Mouse (Mus musculus) embryonic facial prominence, embryonic 11.5 days (tissue): ENCODE data around the gene 3110021N24Rik. TPM values are rescaled to one million over a fixed set of nuclear protein-coding genes. Genes with fewer than 3 reads are reported as not detected.
A peak's percentile ranks its signal among the peaks of the same experiment; 100 is the strongest.

ENCODE experiments used
- ATAC-seq: fragments of 200-750 bp; cut with Nextera tagmentation; replicated peaks from 2 replicates; pipeline ENCODE4 v1.8.0; 2017; ENCODE audit warnings: low read depth; ENCODE audit not compliant: insufficient number of reproducible peaks, low FRiP score, low TSS enrichment
- DNase-seq: peaks from one replicate; pipeline ENCODE4 v3.0.0-alpha.2; 2015; ENCODE audit warnings: low spot score
- H3K27ac ChIP-seq: fragments of 300-500 bp; sonication (generic); replicated peaks from 2 replicates; pipeline ENCODE4 v1.5.1; 2014; ENCODE audit warnings: mild to moderate bottlenecking, low read depth, low read length, control low read depth
- H3K27me3 ChIP-seq: fragments of 300-500 bp; sonication (generic); 2 replicates; pipeline ENCODE4 v1.6.1; 2014; ENCODE audit warnings: mild to moderate bottlenecking, low read length, moderate library complexity, mixed read lengths; ENCODE audit not compliant: control insufficient read depth, insufficient read depth
- H3K36me3 ChIP-seq: fragments of 300-500 bp; sonication (generic); replicated peaks from 2 replicates; pipeline ENCODE4 v1.6.1; 2014; ENCODE audit warnings: low read depth, mild to moderate bottlenecking, low read length, moderate library complexity, mixed read lengths; ENCODE audit not compliant: control insufficient read depth, insufficient read depth
- H3K4me1 ChIP-seq: fragments of 300-500 bp; sonication (generic); 2 replicates; pipeline ENCODE4 v1.6.1; 2014; ENCODE audit warnings: low read length, mixed read lengths; ENCODE audit not compliant: control insufficient read depth, insufficient read depth
- H3K4me2 ChIP-seq: fragments of 300-500 bp; sonication (generic); 2 replicates; pipeline ENCODE4 v1.6.1; 2014; ENCODE audit warnings: low read depth, mild to moderate bottlenecking, control low read depth, low read length, moderate library complexity
- H3K4me3 ChIP-seq: fragments of 300-500 bp; sonication (generic); 2 replicates; pipeline ENCODE4 v1.5.1; 2014; ENCODE audit warnings: low read depth, low read length, control low read depth
- H3K9ac ChIP-seq: fragments of 300-500 bp; sonication (generic); replicated peaks from 2 replicates; pipeline ENCODE4 v1.6.1; 2014; ENCODE audit warnings: mild to moderate bottlenecking, control low read depth, low read length
- H3K9me3 ChIP-seq: fragments of 300-500 bp; sonication (generic); replicated peaks from 2 replicates; pipeline ENCODE4 v1.6.1; 2016; ENCODE audit warnings: mild to moderate bottlenecking, low read length, inconsistent platforms, mixed read lengths; ENCODE audit not compliant: control insufficient read depth
- WGBS: fragments of 180-500 bp; shearing (Covaris S2); extraction: QIAGEN DNeasy Blood & Tissue Kit; methylation state at CpG from one replicate; pipeline ENCODE4 v1.1.7; 2014; 5-methylcytosine and 5-hydroxymethylcytosine counted together
- polyA plus RNA-seq: library from polyadenylated mRNA; unstranded; fragments of >200 nt; fragmentation: Nextera tagmentation; extraction: Ambion mirVana; gene quantifications from 2 replicates; pipeline ENCODE4 v1.2.1, GENCODE M21; 2014

3110021N24Rik gene
- polyA plus RNA-seq, 1 experiment from 2014 or later, result 0.80 TPM

DNA sequence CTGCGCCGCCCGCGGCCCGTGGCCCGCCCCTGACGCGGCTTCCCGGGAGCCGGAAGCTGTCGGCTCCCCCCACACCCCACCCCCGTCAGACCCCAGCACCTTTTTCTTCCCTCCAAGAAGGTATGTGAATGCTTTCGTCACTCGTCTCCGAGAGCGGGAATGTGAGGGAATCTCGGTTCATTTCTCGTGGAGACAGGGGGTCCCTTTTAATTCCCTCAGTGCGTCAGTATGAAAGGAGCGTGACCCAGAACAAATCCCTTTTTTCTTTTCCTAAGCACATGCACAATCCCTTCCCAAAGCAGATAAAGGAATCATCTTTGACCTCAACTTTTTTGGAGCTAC is 61.4 kb downstream of the 3110021N24Rik start:
- Histone ChIP-seq H3K4me1 (no peaks in the 10 kb centered on the region), H3K9ac (peak overlapping the region; percentile 99), H3K4me3 (peak overlapping the region; percentile 90), H3K4me2 (peak overlapping the region; percentile 76), H3K36me3 (no peaks in the 10 kb centered on the region), H3K9me3 (no peaks in the 10 kb centered on the region), H3K27ac (peak overlapping the region; percentile 87; the same call in 1 of the 2 replicates), H3K27me3 (no peaks in the 10 kb centered on the region)
- WGBS, result under 1% methylated on average over 17 of the region's 20 CpGs
- ATAC-seq (no peak), DNase-seq (no peak)

GRCm38 (mm10) chr4:108781596-108781995 is 62.1 kb downstream of the 3110021N24Rik start:
- Histone ChIP-seq H3K9me3 (no peaks in the 10 kb centered on the region), H3K9ac (no peak overlapping the region), H3K36me3 (no peaks in the 10 kb centered on the region), H3K27ac (no peak overlapping the region), H3K4me1 (no peaks in the 10 kb centered on the region), H3K4me3 (no peak overlapping the region), H3K4me2 (no peak overlapping the region), H3K27me3 (no peaks in the 10 kb centered on the region)
- ATAC-seq, result no peak
- no peak for DNase-seq
- 60% methylated on average over 3 of the region's 3 CpGs for WGBS

DNA sequence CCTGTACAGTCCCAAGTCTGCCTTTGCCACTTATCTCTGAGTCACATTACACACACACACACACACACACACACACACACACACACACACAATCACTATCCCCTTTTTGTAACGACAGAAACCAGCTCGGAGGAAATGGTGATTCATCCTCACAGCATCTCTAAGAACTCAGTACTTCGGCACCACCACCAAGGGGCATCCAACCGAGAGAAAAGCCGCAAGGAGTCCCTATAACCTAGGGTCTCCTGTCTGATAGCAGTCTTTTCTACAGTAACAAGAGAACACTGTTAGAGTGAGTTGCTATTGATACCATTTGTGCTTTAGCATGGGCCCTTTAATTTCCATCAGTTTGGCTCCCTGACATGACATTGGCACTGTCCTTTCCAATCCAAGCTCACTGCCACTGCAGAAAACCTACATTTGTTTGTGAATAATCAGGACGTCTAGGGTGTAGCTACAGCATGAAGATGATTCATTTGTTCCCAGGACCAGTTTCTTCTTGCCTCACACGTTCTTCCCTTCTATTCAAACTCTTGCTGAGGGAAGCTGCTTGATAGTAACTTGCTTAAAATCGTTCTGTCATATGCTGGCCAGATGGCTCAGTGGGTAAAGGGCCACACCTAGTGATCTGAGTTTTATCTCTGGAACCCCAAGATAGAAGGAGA is 63.1 kb downstream of the 3110021N24Rik start:
- no peaks in the 10 kb centered on the region for H3K27me3 ChIP-seq
- H3K27ac ChIP-seq, result no peak overlapping the region
- no peak overlapping the region for H3K4me2 ChIP-seq
- no peaks in the 10 kb centered on the region for H3K4me1 ChIP-seq
- 47% methylated on average over 8 of the region's 8 CpGs for WGBS
- H3K36me3 ChIP-seq, result no peaks in the 10 kb centered on the region
- ATAC-seq (no peak), DNase-seq (no peak)
- no peak overlapping the region for H3K9ac ChIP-seq
- no peak overlapping the region for H3K4me3 ChIP-seq
- H3K9me3 ChIP-seq, result no peaks in the 10 kb centered on the region

- H3K27me3 ChIP-seq, result no peaks in the 10 kb centered on the region
- WGBS, result 77% methylated on average over 6 of the region's 6 CpGs
- H3K27ac ChIP-seq, result no peak overlapping the region
- H3K4me3 ChIP-seq, result no peak overlapping the region
- H3K36me3 ChIP-seq, result no peaks in the 10 kb centered on the region
- H3K4me1 ChIP-seq, result no peaks in the 10 kb centered on the region
- no peak overlapping the region for H3K4me2 ChIP-seq
- DNase-seq (no peak), ATAC-seq (no peak)
- no peak overlapping the region for H3K9ac ChIP-seq
- H3K9me3 ChIP-seq, result no peaks in the 10 kb centered on the region
These were observed 69.9 kb downstream of the 3110021N24Rik start for GRCm38 (mm10) chr4:108789258-108789936.

DNA sequence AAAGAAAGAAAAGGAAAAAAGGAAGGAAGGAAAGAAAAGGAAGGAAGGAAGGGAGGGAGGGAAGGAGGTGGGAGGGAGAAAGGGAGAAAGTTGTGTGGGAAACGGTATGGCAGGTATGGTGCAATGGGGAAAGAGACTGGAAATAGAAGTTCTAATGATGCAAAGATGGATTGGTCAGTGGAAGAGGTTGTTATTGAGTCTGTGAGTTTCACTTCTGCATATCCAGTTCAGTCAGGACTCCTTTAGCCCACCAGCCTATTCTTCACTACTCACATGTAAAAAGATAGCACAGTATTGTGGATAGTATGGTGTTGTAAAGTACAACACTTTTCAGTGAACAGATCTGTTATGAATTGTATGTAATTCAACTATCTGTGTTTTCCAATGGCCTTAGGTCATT is 71.1 kb downstream of the 3110021N24Rik start:
- DNase-seq, result no peak
- Histone ChIP-seq H3K4me2 (no peak overlapping the region), H3K9ac (no peak overlapping the region), H3K27me3 (no peaks in the 10 kb centered on the region), H3K36me3 (no peaks in the 10 kb centered on the region), H3K9me3 (no peaks in the 10 kb centered on the region), H3K27ac (no peak overlapping the region), H3K4me3 (no peak overlapping the region), H3K4me1 (no peaks in the 10 kb centered on the region)
- no peak for ATAC-seq
- WGBS, result 75% methylated on average over 1 of the region's 1 CpGs

DNA sequence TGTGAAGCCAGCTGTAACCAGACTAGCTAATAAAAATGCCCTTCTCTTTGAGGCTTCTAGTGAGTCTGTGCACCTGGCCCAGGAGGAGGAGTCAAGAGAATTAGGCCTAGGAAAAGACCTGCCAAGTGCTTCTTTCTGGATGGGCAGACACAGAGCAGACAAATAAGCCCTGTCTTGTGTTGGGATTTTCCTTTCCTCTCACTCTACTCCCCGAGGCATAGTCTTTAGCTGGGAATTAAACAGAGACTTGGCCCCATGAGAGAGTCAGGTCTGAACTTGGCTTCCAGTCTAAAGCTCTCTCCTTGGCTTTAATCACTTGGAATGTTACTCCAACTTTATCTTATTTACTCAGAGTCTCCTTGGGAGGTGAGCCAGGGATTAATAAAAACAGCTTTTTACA is 74.5 kb downstream of the 3110021N24Rik start:
- DNase-seq (no peak), ATAC-seq (no peak)
- Histone ChIP-seq H3K27me3 (no peaks in the 10 kb centered on the region), H3K9me3 (no peaks in the 10 kb centered on the region), H3K4me3 (no peak overlapping the region), H3K27ac (no peak overlapping the region), H3K36me3 (no peaks in the 10 kb centered on the region), H3K4me1 (no peaks in the 10 kb centered on the region), H3K9ac (no peak overlapping the region), H3K4me2 (no peak overlapping the region)
- WGBS, result 38% methylated on average over 1 of the region's 1 CpGs

DNA sequence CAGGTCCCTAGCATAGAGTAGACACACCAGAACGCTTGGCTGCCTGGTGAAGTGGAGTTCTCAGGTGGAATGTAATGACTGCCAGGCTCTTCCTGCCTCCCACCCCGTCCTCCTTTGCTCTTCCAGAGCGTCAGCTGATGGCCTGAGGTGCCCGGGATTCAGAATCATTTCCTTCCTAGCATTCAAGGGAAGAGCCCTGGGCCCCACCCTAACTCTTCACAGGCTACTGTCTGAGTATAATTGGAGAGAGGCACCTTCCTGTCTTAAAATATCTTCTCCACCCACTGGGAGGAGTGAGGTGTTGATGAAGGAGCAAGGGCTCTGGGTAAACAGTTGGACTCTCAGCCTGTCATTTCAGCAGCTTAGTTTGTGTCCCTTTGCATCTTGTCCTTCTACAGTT is 77.3 kb downstream of the 3110021N24Rik start:
- no peaks in the 10 kb centered on the region for H3K4me1 ChIP-seq
- H3K9ac ChIP-seq, result no peak overlapping the region
- WGBS, result 43% methylated on average over 4 of the region's 4 CpGs

DNA sequence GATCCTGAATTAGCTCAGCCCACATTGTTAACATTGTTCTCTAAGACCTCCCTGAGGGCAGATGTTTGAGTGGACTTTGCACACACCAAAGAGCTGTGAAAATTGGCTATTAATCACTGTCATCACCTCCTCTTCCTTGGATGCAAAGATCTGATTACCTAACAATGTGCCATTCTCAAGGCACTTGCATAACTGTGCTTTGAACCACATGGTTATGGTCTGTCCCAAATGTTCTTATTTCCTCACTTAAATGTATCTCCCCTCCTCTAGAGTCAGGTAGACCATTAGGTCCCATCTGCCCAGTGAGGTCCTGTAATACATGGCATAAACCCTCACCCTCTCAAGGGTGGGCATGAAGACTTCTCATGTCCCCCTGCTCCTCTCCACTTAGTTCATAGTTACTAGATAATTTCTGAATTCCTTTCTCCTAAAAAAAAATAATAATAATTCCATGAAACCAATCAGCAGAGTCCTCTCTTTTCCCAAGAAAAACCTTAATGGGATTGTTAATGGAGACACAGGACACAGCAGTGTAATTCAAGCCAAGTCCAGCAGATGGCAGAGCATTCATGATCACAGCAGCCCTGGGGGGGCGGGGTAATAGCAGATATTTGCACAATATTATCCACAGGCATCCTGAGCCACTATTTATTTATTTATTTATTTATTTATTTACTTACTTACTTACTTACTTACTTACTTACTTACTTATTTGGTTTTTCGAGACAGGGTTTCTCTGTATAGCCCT is 78.8 kb downstream of the 3110021N24Rik start:
- WGBS, result 54% methylated on average over 2 of the region's 2 CpGs

More for the DNA sequence above, 77.3 kb downstream of the 3110021N24Rik start:
- no peak for ATAC-seq
- Histone ChIP-seq H3K27ac (no peak overlapping the region), H3K4me3 (no peak overlapping the region), H3K27me3 (no peaks in the 10 kb centered on the region), H3K9me3 (no peaks in the 10 kb centered on the region), H3K4me2 (no peak overlapping the region), H3K36me3 (no peaks in the 10 kb centered on the region)
- no peak for DNase-seq

More for the DNA sequence above, 78.8 kb downstream of the 3110021N24Rik start:
- no peak overlapping the region for H3K4me2 ChIP-seq
- no peaks in the 10 kb centered on the region for H3K27me3 ChIP-seq
- H3K36me3 ChIP-seq, result no peaks in the 10 kb centered on the region
- ATAC-seq, result no peak
- no peaks in the 10 kb centered on the region for H3K9me3 ChIP-seq
- H3K4me1 ChIP-seq, result no peaks in the 10 kb centered on the region
- no peak overlapping the region for H3K9ac ChIP-seq
- peak; percentile 74 for DNase-seq
- H3K4me3 ChIP-seq, result no peak overlapping the region
- H3K27ac ChIP-seq, result no peak overlapping the region
